Mouse (Mus musculus) left cerebral cortex, postnatal 10 days (tissue): ENCODE data around the gene Gm16485. TPM values are rescaled to one million over a fixed set of nuclear protein-coding genes. Genes with fewer than 3 reads are reported as not detected.
A peak's percentile ranks its signal among the peaks of the same experiment; 100 is the strongest.

Experiments used
- DNase-seq, 2 experiments: peaks; one replicate each; pipeline ENCODE4 v3.0.0; 2021 to 2022; ENCODE audit warnings: low spot score in 2 of 2, mixed read lengths in 1 of 2; ENCODE audit errors: extremely low spot score in 1 of 2
- intact Hi-C: fragments of 180-260 bp; cut with DNase I; formaldehyde crosslinking; loops from one replicate; pipeline ENCODE4 v1.15.1; 2025
- total RNA-seq, 2 experiments: library from RNA; stranded (reverse); gene quantifications; 2 replicates each; pipeline ENCODE4 v1.2.3; 2021

Gene Gm16485
- total RNA-seq, result 1 to 10 TPM; 6.0 TPM

- DNase-seq, result no peak
These were observed at the start of gene Gm16485 for GRCm38 (mm10) chr9:8971491-8971890. Gene Gm16485 (plus strand): TSS chr9:8971791.

GRCm38 (mm10) chr9:8927561-8927960 is 44.0 kb upstream of the Gm16485 start:
- DNase-seq, result no peak
- intact Hi-C loops, result no loop called here

More at GRCm38 (mm10) chr9:8971491-8971890, at the start of gene Gm16485:
- intact Hi-C loops, result no loop called here

- DNase-seq, result no peak
- intact Hi-C loops, result no loop called here
These were observed 33.8 kb upstream of the Gm16485 start for GRCm38 (mm10) chr9:8937753-8938152.

GRCm38 (mm10) chr9:8953306-8953705 is 18.3 kb upstream of the Gm16485 start:
- DNase-seq, result no peak
- intact Hi-C loops, result no loop called here

GRCm38 (mm10) chr9:8964512-8965133 is 7.0 kb upstream of the Gm16485 start:
- no peak for DNase-seq
- intact Hi-C loops, result loop anchor here (5.0 to 10.0 kb wide), 2 partner anchors 262 to 740 kb away; no protein-coding TSS in a partner anchor

- DNase-seq, result no peak
- intact Hi-C loops, result no loop called here
These were observed 1.4 kb upstream of the Gm16485 start for GRCm38 (mm10) chr9:8970240-8970639.

GRCm38 (mm10) chr9:8977775-8978174 is 6.2 kb downstream of the Gm16485 start:
- intact Hi-C loops, result no loop called here
- peak; percentile 53 to 56 for DNase-seq

- intact Hi-C loops, result no loop called here
- DNase-seq, result no peak
These were observed 10.7 kb downstream of the Gm16485 start for GRCm38 (mm10) chr9:8982315-8982714.

- intact Hi-C loops, result no loop called here
- no peak for DNase-seq
These were observed 24.9 kb downstream of the Gm16485 start for GRCm38 (mm10) chr9:8996494-8996893.

- intact Hi-C loops, result no loop called here
- no peak for DNase-seq
These were observed 29.6 kb downstream of the Gm16485 start for GRCm38 (mm10) chr9:9001170-9001569.

GRCm38 (mm10) chr9:9015108-9015507 is 43.5 kb downstream of the Gm16485 start:
- no peak for DNase-seq
- intact Hi-C loops, result no loop called here

Other genes starting within 250 kb of the Gm16485 start
- 10 to 100 TPM; 11.4 to 12.1 TPM for gene Pgr, start 72.0 kb upstream of the Gm16485 start, total RNA-seq